Mouse (Mus musculus) Patski (cell line): ENCODE data around the gene Zbtb11. TPM values are rescaled to one million over a fixed set of nuclear protein-coding genes. Genes with fewer than 3 reads are reported as not detected.

Source experiments
- ATAC-seq: fragments of 100-300 bp; one replicate; pipeline ENCODE4 v1.8.0; 2021
- CTCF ChIA-PET: fragments of 350-600 bp; sonication (Branson Sonifier 250); formaldehyde crosslinking; loops from one replicate; lab custom pipeline; 2022; ENCODE audit warnings: inconsistent platforms; lab: Charles Lee
- POLR2A ChIA-PET: fragments of 350-600 bp; sonication (Branson Sonifier 250); formaldehyde crosslinking; loops from one replicate; lab custom pipeline; 2022; ENCODE audit warnings: antibody characterized with exemption, inconsistent platforms; lab: Charles Lee
- DNase-seq: peaks from one replicate; pipeline ENCODE4 v3.0.0-alpha.2; 2011; ENCODE audit warnings: low read depth, low spot score
- H3K27me3 ChIP-seq: fragments of 371-371 bp; one replicate; pipeline ENCODE4 v1.5.1; 2021
- CTCF ChIP-seq: fragments of 100-300 bp; IDR thresholded peaks from one replicate; pipeline ENCODE4 v1.5.1; 2021
- in situ Hi-C: fragments of 300-500 bp; cut with MboI; formaldehyde crosslinking; loops from 3 replicates; pipeline ENCODE4 v1.11.1; 2018; ENCODE audit warnings: low pct_unique_long_range_greater_than_20kb, mixed read lengths
- polyA plus RNA-seq: library from polyadenylated mRNA; unstranded; gene quantifications from one replicate; pipeline ENCODE4 v1.2.3, GENCODE M21; 2021

Zbtb11 gene
- polyA plus RNA-seq, 1 experiment from 2014 or later: 13.6 TPM

DNA sequence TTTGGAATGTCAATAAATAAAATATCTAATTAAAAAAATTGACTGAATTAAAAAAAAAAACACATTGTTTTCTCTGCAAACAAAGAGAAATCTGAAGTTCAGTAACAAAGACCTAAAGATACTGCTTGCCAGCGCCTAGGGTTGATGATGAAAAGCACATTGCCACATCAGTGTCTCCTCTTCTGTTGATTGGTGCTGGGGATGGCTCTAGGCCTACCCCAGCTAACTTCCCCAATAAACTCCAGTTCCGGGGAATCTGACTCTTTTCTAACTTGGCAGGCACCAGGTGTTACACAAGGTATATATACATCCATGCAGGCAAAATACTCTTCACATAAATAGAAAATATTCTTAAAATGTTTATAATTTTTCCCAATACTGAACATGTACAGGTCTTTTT is 20.6 kb downstream of the Zbtb11 start:
- ATAC-seq (no peak), DNase-seq (no peak)
- in situ Hi-C loops: no loop called here
- ChIA-PET CTCF (interaction anchor here (0.6 kb wide), 1 partner anchor 10 kb away, joined by 3 read pairs; no protein-coding TSS in a partner anchor), POLR2A (no interaction called here)
- H3K27me3 ChIP-seq: no peaks in the 10 kb centered on the region
- TF ChIP-seq CTCF: no peak

DNA sequence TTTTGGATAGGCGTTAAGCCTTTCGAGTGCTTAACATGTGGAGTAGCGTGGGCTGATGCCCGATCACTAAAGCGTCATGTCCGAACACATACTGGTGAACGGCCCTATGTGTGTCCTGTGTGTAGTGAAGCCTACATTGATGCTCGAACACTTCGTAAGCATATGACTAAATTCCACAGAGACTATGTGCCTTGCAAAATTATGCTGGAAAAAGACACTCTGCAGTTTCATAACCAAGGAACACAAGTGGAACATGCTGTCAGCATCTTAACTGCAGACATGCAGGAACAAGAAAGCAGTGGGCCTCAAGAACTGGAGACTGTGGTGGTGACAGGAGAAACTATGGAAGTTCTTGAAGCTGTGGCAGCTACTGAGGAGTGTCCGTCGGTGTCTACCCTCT is 33.1 kb downstream of the Zbtb11 start:
- no peak for DNase-seq
- in situ Hi-C loops: no loop called here
- no peaks in the 10 kb centered on the region for H3K27me3 ChIP-seq
- no peak for TF ChIP-seq CTCF
- POLR2A ChIA-PET: no interaction called here
- CTCF ChIA-PET: interaction anchor here (0.8 kb wide), 1 partner anchor 12 kb away, joined by 3 read pairs; no protein-coding TSS in a partner anchor
- ATAC-seq: no peak

DNA sequence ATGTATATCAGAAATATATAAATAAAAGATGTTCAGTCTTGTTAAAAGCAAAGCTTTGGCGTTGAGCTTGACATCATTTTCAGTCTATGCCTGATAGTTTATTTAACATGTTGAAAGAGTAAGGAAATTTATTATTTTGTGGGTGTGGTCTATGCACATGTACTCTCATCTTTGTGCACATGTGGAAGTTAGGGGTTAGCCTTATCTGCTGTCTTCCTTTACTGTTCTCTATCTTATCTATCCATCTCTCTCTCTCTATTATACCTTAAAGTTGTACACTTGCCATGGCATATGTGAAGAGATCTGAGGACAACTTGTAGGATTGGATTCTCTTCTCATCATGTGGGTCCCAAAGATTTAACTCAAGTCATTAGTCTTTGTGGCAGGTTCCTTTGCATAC is 35.2 kb downstream of the Zbtb11 start:
- ATAC-seq (no peak), DNase-seq (no peak)
- ChIA-PET CTCF (interaction anchor here (1.2 to 3.5 kb wide), 2 partner anchors 29 to 56 kb away, joined by 3 to 13 read pairs; no protein-coding TSS in a partner anchor), POLR2A (interaction anchor here (1.6 kb wide), 1 partner anchor 11 kb away, joined by 3 read pairs; no protein-coding TSS in a partner anchor)
- in situ Hi-C loops: no loop called here
- no peaks in the 10 kb centered on the region for H3K27me3 ChIP-seq
- TF ChIP-seq CTCF: no peak

DNA sequence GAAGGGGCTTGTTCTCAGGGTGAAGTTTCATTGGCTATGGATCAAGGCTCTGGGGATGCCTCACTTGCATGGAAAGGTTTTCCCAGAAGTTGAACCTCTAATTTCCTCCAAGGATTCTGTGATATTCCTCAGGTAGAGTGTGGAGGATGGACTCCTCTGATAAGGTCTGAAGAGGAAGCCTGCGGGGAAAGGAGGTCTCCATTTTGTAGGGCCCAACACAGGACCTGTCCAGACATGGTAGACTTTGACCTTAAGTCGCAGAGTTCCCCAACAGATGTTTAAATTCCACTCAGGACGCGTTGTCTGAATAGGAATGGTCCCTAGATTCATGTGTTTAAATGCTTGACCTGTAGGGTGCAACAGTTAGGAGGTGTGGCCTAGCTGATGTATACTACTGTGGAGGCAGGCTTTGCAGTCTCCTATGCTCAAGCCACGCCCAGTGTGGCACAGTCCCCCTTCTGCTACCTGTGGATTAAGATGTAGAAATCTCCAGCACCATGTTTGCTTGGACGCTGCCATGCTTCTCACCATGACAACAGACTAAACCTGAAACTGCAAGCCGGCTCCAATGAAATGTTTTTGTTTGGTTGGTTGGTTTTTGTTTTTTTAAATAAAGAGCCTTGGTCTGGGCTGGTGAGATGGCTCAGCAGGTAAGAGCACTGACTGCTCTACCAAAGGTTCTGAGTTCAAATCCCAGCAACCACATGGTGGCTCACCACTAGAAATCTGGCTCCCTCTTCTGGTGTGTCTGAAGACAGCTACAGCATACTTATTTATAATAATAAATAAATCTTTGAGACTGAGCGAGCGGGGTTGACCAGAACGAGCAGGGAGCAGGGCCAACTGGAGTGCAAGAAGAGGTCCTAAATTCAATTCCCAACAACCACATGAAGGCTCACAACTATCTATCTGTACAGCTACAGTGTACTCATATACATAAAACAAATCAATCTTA is 39.4 kb downstream of the Zbtb11 start:
- no peak for ATAC-seq
- ChIA-PET POLR2A (interaction anchor here (0.6 kb wide), 1 partner anchor 43 kb away, joined by 4 read pairs; no protein-coding TSS in a partner anchor), CTCF (interaction anchor here (1.5 to 1.6 kb wide), 2 partner anchors 8 to 12 kb away, joined by 3 to 5 read pairs; no protein-coding TSS in a partner anchor)
- in situ Hi-C loops: loop anchor here (10.0 kb wide), 1 partner anchor 62 kb away; no protein-coding TSS in a partner anchor
- H3K27me3 ChIP-seq: no peaks in the 10 kb centered on the region
- DNase-seq: no peak
- TF ChIP-seq CTCF: peak; percentile 33

DNA sequence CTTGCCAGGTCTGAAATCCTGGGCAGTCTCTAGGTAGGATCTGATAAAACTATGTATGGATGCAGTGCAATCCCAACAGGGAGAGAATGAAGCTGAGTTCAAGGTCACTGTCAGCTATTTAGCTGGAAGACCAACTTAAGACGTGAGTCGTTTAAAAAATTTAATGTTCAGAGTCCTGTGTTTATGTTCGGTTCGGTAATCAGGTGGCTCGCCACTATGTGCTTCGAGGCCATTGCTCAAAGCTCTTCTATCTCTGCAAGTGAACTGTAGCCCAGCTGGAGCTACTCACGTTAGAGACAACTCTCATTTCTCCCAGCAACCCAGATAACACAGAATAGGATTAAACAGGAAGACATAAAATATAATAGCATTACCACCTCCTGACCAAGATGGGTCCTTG is 40.4 kb downstream of the Zbtb11 start:
- no peaks in the 10 kb centered on the region for H3K27me3 ChIP-seq
- CTCF ChIA-PET: interaction anchor here (1.5 to 1.6 kb wide), 2 partner anchors 9 to 11 kb away, joined by 3 to 5 read pairs; no protein-coding TSS in a partner anchor
- POLR2A ChIA-PET: no interaction called here
- in situ Hi-C loops: loop anchor here (10.0 kb wide), 1 partner anchor 61 kb away; no protein-coding TSS in a partner anchor
- TF ChIP-seq CTCF: no peak
- DNase-seq (no peak), ATAC-seq (no peak)

DNA sequence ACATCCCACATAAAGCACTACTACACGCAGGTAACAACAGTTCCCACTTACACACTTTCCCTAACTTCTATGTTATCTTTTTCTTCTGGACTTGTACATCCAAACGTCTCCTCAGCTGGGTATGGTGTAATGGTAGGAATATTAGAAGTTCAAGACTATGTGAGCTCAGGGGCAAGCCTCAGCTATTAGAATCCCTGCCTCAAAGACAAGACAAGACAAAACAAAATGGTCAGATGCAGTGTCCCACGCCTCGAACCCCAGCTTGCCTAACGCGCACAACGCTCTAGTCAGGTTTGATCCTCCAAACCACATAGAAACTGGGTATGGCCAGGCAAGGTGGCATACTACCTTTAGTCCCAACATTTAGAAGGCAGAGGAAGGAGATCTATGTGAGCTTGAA is 46.0 kb downstream of the Zbtb11 start:
- ATAC-seq (no peak), DNase-seq (no peak)
- ChIA-PET CTCF (interaction anchor here (1.3 to 1.5 kb wide), 3 partner anchors 9 to 68 kb away, joined by 3 to 4 read pairs (median 3); partner anchors contain the start of gene Pcnp), POLR2A (interaction anchor here (0.7 to 1.3 kb wide), 2 partner anchors 10 to 11 kb away, joined by 3 read pairs; partner anchors contain the start of gene Pcnp)
- in situ Hi-C loops: loop anchor here (10.0 kb wide), 1 partner anchor 55 kb away; no protein-coding TSS in a partner anchor
- H3K27me3 ChIP-seq: no peaks in the 10 kb centered on the region
- TF ChIP-seq CTCF: no peak

DNA sequence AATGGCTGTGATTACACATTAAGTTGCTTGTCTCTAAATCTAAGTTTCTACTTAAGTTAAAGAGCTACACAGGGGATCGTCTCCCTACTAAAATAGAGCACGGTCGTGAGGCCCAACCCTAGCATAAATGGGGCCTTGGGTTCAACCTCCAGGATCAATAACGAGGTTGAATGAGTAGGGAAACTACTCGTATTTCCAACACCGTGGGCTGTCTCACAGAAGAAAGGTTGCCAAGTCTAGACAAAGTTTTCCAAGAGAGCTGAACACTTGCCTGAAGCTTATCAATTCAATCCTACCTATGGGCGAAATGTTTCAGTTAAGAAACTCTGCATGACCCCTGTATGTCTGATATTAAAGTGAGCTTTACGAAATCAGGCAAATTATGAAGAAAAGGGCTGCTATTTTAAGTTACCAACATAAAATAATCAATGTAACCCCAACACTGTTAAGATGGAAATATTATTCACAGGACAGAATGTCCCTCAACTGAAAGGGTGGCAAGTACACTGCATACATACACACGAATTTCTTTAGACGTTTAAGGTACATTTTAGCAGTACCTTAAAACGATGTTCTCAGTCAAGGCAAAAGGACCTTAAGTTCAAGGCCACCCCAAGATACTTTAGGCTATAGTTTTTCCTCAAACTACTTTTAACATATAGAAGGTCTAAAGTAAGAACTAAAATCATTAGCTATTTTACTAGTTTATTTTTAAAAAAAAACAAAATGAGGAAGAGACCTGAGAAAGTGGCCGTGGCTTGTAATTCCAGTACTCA is 54.4 kb downstream of the Zbtb11 start:
- TF ChIP-seq CTCF: no peak
- CTCF ChIA-PET: interaction anchor here (1.0 to 1.5 kb wide), 3 partner anchors 8 to 103 kb away, joined by 3 to 4 read pairs (median 4); no protein-coding TSS in a partner anchor
- in situ Hi-C loops: no loop called here
- no peak for ATAC-seq
- DNase-seq: no peak
- POLR2A ChIA-PET: interaction anchor here (1.3 kb wide), 1 partner anchor 53 kb away, joined by 4 read pairs; no protein-coding TSS in a partner anchor
- H3K27me3 ChIP-seq: no peaks in the 10 kb centered on the region

DNA sequence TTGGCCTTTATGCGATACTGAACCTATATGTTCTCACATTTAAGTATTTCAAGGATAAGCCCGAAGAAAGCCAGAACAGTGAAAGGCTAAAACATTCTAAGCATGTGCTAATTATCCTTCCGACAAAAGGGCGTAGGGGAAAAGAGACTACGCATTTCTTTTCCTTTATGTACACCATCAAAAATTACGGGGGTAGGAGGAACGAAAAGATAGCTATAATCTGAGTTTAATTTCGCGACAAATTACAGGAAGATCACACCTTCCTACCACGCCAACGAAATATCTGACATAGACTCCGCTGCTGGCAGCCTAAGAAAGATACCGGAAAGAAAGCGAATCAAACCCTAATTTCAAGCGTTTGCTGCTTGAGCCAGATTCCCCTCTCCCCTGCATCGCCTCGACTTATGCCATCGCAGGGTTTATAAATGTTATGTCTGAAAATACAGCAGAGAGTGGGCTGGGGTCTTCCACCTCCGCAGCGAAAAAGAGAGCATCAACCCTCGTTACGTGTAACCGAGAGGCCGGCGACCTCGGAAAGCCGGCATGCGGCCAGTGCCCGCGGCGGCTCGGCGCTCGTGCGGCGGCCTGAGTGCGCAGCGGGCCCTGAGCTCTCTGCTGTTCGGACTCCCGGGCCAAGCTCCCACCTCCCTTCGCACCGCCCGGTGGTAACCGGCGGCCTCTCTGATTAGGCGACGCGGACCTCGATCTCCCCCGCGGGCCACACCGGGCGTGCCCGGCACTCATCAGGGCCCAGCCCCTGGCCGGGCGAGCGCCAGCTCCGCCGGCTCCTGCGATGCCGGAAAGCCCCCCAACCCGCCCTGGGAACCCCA is 55.3 kb downstream of the Zbtb11 start:
- no peak for TF ChIP-seq CTCF
- ChIA-PET POLR2A (interaction anchor here (0.6 to 1.3 kb wide), 4 partner anchors 10 to 125 kb away, joined by 3 to 4 read pairs (median 3); no protein-coding TSS in a partner anchor), CTCF (interaction anchor here (1.0 to 1.5 kb wide), 3 partner anchors 9 to 103 kb away, joined by 3 to 4 read pairs (median 4); no protein-coding TSS in a partner anchor)
- ATAC-seq (peak; percentile 72), DNase-seq (no peak)
- H3K27me3 ChIP-seq: no peaks in the 10 kb centered on the region
- in situ Hi-C loops: no loop called here

DNA sequence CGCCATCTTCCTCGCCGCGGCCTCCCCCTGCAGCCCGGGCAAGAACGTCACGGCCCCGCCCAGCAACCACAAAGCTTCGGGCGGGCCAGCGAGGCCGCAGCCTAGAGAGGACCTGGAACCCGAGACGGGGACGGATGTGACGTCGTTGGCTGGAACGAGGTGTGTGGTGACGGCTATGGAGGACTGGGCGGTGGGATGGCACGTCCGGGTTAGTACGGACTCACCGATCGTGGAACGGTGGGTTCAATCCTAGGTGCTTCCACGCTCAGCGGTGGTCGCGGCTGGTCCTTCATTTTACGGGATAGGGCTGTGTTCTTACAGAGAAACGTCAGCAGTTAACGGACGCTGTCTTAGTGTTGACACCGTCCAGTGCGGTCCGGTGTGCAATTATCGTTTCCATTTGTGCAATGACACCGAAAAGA is 56.0 kb downstream of the Zbtb11 start, which contains the start of gene Pcnp:
Gene Pcnp, minus strand, starts transcription at position 79 of the 422 bp plus-strand sequence.
- ATAC-seq: peak; percentile 94
- ChIA-PET CTCF (interaction anchor here (1.0 to 1.5 kb wide), 2 partner anchors 10 to 57 kb away, joined by 3 to 4 read pairs; no protein-coding TSS in a partner anchor), POLR2A (interaction anchor here (1.2 to 1.3 kb wide), 2 partner anchors 10 to 54 kb away, joined by 3 to 4 read pairs; no protein-coding TSS in a partner anchor)
- in situ Hi-C loops: no loop called here
- H3K27me3 ChIP-seq: no peaks in the 10 kb centered on the region
- DNase-seq: peak; percentile 81
- no peak for TF ChIP-seq CTCF
